Mouse (Mus musculus): ENCODE data around the gene Ilf3.
A peak's percentile ranks its signal among the peaks of the same experiment; 100 is the strongest.
"Not testable (repeated sequence)": the region's sequence is repeated elsewhere in the genome, so short reads cannot be mapped to it uniquely, and the experiment has no call there.

The Ilf3 gene

DNA sequence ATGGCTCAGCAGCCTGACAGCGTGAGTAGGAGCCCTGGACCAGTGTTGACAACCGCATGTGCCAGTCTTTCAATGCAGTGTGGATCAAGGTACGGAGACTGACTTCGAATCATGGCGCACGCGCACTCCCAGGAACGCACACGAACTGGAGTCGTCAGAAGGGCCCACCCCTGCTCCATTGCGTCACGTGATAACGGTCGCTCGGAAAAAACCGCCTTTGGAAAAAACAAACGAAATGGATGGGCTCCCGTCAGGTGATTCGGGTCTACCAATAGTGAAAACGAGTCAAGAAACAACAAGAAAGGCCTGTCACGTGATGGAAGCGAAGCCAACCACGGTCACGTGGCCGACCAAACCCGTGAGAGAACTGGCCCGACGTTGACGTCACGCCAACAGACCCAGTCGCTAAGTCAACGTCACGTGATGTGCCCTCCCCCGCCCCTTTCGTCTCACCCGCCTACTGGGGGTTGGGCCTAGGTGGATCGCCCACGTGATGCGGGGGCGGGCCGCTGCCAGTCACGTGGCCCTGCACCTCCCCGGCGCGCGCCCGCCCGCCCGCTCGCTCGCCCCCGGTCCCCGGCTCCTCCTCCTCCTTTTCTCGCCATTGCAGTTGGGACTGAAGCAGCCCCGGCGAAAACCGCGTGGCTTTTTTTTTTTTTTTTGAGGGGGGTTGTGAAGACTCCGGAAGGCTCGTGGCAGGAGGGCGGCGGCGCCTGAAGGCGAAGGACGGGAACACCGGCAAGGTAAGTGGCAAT lies at the start of gene Ilf3:
Gene Ilf3 (plus strand): TSS at position 515 of the 755 bp plus-strand sequence.
- peak; percentile 100 for DNase-seq (ENCODE audit: low read depth, low spot score)

DNA sequence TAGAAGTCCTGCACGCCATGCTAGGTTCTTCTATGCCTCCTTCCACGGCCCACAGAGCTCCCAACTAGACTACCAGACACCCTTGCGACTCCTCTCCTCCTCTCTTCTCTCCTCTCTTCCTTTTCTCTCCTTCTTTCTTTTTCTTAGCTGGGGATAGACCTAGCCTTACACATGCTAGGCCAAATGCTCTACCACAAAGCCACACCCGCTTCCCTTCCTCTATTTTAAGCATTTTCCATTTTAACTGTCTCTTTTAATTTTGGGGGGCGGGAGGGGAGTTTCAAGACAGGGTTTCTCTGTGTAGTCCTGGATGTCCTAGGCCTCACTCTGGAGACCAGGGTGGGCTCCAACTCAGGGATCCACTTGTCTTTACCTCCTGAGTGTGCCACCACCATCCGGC lies 48.9 kb upstream of the Ilf3 start:
- no peak for DNase-seq (ENCODE audit: low read depth, low spot score)

DNA sequence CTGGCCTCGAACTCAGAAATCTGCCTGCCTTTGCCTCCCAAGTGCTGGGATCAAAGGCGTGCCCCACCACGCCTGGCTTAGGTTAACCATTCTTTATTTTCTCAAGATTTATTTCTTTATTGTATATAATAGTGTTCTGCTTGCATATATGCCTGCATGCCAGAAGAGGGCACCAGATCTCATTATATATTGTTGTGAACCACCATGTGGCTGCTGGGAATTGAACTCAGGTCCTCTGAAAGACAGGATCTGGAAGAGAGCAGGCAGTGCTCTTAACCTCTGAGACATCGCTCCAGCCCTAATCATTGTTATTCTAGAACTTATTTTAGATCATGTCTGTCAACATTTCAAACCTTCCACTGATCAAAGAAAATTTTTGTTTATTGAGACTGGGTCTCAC lies 48.2 kb upstream of the Ilf3 start:
- no peak for DNase-seq (ENCODE audit: low read depth, low spot score)

DNA sequence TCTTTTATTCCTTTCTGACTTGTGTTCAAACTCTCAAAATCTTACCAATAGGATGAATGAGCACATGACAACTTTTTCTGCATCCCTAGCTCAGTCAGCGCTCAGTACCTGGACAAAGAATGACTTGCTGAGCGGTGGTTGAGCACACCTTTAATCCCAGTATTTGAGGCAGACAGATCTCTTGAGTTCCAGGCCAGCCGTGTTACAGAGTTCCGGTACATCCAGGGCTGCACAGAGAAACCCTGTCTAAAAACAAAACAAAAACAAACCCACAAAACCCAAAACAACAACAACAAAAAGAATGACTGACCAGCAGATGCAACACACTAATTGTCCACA lies 47.4 kb upstream of the Ilf3 start:
- no peak for DNase-seq (ENCODE audit: low read depth, low spot score)

DNA sequence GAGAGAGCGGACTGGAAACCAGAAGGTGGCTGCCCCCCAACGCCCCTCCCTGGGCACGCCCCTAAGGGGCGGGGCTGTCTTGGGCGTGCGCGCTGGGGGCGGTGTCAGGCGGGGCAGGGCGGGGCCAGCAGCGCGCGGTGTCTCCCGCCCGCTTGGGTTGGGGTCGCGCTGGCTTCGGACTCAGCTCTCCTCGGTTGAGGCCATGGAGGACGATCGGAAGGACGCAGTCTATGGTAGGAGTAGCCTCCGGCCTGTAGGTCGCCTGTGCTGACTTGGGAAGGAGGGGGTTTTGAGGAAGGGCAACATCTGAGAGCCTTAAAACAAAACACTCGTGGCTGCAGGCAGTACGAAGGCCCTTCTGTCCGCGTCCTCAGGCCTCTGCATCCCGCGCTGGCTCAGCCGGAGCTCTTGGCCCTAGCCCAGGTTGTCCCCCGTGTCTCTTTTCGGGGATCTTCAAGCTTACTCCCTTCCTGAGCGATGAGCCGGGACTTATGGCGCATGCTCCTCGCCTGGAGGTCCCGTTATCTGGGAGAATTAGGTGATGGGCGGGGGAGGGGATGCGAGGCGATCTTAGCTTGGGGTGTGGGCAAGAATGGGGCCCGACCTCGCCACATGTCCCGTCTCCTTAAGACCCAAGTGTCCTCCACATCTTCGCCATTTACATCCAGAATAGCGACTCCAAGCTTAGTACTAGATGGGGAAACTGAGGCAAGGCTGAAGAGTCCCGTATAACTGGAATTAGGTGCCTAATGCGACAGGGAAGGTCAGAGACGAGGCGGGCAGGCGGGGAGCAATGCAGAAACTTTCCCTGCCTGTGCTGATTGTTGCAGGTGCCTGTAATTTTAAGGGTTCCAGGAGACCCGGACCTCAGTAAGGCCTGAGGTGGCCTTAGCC lies 46.8 kb upstream of the Ilf3 start, which contains the start of gene Slc44a2:
Gene Slc44a2 (plus strand): TSS at position 80 of the 894 bp plus-strand sequence.
- peak; percentile 39 for DNase-seq (ENCODE audit: low read depth, low spot score)

DNA sequence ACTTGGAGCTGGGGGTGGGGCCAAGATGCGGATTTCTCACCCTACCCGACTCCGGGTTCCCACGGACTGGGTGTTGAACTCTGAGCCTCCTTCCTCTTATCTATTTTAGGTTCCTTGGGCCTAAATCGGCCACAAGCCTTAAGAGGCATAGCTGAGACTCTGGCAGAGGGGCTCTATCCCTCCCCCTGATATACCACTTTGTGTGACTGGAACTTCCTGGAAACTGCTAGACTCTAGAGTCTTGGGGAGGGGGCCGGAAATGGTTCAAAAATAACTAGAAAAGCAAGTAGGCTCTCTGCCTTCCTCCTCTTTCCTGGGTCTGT lies 46.2 kb upstream of the Ilf3 start:
- DNase-seq (ENCODE audit: low read depth, low spot score): no peak

DNA sequence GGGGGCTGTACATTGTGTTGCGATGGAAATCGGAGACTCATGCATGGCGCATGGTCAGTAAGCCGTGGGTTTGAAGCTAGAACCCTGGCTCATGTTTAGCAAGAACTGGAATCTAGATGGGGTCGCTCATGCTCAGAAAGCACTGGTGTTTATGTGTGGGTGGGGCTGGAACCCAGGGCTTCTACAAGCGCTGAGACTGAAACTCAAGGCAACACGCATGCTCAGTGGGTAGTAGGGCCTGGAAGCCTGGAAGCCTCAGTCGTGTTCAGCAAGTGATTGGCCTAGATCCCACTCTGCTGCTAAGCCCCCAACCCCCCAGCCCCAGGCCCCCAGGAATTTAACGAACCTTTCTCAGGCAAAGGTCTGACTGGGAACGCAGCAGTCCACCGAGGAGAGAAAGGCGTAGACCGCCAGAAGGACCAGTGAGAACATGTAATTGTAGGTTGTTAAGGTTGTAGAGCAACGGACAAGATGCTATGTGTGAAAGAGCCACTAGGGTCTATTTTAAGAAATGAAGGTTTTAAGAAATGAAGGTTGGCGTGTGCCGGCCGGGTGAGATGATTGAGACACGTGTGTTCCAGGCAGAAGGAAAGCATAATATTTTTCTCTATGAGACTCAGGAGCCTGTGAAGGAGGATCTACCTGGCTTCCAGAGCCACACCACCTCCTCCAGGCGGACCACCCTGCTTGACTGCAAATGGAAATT lies 45.3 kb upstream of the Ilf3 start:
- DNase-seq (ENCODE audit: low read depth, low spot score): peak; percentile 38

DNA sequence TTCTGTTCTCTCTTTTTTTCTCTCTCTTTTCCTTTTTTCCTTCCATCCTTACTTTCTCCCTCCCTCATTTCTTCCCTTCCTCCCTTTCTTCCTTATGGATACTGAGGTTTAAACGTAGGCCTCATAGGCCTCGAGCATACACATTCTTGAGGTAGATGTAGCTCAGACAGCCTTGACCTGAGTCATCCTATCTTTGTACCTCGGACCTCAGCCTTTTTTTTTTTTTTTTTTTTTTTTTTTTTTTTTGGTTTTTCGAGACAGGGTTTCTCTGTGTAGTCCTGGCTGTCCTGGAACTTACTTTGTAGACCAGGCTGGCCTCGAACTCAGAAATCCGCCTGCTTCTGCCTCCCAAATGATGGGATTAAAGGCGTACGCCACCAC lies 44.8 kb upstream of the Ilf3 start:
- not testable (repeated sequence) for DNase-seq (ENCODE audit: low read depth, low spot score)

DNA sequence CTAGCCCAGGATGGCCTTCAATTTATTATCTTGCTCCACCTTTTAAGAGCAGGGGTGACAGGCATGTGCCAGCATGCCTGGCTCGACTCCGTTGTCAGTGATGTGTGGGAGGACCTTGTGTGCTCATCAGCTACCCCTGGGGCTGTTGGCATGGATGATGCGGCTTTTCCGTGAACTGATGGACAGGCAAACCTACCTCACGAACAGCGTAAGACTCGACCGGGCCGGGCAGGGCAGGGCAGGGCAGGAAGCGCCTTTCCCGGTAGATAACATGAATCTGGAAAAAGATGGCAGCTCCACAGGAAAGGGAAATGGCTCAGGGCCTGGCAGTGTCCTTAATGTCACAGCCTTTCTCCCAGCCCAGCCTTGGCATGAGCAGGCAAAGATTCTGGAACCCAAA lies 43.4 kb upstream of the Ilf3 start:
- DNase-seq (ENCODE audit: low read depth, low spot score): no peak

DNA sequence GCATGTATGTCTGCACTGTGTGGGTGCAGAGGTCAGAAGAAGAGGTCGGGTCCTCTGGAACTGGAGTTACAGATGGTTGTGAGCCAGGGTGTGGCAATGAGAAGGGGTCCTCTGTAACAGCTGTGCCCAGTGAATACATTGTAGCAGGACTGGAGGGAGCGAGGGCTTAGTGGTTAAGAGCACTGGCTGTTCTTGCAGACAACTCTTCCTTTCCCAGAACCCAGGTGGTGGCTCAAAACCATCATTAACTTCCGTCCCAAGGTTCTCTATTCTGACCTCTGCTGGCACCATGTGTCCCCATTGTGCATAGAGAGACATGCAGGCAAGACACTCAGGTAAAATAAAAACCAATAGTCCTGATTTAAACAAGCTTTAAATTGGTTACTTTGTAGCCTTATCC lies 40.1 kb upstream of the Ilf3 start:
- DNase-seq (ENCODE audit: low read depth, low spot score): no peak

DNA sequence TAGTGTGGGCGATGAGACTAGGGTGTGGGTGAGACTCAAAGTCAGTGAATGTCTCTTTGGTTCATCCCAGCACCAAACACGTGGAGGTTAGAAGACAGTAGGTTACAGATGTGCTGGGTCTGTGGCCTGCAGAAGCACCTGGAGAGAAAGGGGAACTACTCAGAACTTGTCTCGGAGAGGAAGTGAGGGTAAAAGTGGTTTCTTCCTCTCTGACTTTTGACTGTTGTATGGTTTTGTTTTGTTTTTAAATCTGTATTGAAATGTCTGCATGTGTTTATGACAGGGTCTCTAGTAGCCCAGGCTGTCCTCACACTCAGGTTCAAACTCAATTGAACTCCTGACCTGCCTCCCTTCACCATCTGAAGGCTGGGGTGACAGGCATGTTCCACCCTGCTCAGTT lies 39.6 kb upstream of the Ilf3 start:
- no peak for DNase-seq (ENCODE audit: low read depth, low spot score)

DNA sequence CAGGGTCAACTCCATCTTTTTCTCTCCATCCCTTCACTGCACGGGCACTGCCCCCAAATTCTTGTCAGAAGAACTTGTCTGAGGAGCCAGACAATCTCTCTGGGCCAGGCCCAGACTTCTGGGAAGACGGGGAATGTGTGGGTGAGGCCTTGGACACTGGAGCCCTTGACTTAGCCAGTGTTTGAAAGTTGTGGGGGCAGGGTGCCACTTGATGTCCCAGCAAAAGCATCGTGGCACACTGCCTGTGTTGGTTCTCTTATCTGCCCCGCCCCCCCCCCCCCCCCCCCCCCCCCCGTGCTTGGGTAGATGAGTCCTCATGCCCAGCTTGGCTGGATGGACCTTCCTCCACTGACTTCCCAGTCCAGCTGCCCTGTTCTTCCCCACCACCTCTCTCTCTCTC lies 38.6 kb upstream of the Ilf3 start:
- no peak for DNase-seq (ENCODE audit: low read depth, low spot score)

DNA sequence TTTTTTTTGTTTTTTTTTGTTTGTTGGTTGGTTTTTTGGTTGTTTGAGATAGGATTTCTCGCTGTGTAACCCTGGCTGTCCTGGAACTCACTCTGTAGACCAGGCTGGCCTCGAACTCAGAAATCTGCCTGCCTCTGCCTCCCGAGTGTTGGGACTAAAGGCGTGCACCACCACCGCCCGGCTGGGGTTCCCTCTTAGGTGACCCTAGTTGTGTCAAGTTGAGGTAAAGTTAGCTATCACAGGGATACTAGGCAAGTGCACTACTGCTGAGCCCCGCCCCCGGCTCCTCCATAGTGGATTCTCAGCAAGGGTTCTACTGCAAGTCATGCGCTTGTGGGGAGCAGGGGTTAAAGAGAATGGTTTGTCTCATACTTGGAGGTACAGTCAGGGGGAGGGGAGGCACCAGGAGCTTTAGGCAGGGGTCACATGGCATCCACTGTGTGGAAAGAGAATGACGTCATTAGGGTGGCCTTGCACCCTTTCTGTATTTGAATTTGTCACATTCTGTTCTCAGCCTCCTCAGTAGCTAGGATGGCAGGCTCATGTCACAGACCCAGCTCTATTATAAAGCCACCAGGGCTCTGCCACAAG lies 37.9 kb upstream of the Ilf3 start:
- no peak for DNase-seq (ENCODE audit: low read depth, low spot score)

DNA sequence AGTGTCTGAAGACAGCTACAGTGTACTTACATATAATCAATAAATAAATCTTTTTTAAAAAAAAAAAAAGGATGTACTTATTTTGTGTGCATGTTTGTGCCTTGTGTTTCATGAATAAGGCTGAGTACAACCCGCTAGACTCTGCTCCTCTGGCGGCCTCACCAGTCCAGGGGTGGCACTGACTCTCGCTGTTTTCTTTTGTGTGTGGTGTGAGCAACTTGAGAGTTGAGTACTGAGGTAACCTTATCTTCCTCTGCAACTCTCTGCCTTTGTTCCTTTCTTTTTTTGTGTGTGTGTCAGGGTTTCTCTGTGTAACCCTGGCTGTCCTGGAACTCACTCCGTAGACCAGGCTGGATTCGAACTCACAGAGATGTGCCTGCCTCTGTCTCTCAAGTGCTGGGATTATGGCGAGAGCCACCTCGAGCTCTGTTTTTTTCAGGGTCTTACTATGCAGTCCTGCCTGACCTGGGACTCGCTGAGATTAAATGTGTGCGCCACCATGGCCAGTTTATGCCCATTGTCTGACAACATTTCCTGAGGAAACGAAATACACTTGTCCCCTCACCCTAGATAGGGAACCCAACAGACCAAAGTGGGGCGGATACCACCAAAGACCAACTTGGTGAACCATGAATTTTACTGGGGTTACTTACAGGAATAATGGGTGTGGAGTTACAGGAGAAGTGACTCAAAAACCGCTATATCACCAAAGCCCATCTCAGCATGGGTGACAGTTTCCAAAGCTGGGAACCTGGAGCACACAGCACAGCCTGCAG lies 36.1 kb upstream of the Ilf3 start:
- DNase-seq (ENCODE audit: low read depth, low spot score): no peak

DNA sequence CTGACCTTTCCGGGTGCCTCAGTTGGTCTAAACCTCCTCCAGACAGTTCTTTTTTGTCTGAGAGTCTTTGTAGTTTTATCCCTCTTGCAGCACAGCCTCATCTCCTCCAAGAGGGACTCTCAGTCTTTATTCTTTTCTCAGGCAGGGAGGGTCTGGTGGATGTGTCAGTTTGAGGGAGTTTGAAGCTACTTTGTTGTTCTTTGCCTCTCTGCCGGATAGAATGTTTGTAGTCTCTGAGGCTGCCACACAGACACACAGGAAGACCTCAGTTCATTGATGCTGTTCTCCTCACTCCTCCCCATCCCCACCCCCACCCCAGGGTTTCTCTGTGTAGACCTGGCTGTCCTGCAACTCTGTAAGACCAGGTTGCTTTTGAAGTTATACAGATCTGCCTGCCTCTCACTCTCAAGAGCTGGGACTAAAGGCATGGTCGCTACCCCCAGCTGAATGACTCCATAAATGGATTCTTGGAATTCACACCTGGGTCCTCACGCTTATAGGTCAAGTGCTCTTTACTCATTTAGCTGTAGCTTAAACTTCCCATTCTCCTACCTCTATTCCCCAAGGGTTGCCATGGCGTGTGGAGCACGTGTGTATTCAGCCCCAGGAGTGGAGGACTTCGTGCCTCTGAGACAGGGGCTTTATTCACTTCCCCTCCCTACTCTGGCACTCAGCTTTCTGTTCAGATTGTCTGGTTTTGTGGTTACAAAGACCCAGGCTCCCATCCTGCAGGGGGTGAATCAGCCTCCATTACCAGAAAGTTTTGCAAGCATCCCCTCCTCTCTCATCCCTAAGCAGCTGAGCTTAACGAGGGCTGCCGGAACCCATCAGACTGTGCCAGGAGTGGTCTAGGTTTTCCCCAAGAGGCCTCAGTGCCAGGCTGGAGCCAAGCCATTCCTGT lies 35.3 kb upstream of the Ilf3 start:
- no peak for DNase-seq (ENCODE audit: low read depth, low spot score)

DNA sequence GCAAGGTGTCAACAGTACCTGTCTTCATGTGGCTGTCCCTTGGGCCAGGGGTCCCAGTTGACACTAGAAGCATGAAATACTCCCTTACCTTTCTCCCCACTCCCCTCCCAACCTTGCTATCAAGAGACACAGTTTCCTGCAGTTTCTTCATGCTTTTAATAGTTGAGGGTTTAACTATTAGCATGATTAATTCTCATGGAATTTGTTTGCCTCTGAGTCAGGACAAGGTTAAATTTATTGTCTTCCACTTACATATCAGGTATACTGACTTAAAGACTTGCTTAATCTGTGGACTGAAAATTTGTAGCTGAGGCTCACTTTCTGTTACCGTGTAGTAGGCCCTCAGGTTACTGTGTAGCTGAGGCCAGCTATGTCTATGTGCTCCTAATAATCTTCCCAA lies 34.1 kb upstream of the Ilf3 start:
- DNase-seq (ENCODE audit: low read depth, low spot score): no peak

DNA sequence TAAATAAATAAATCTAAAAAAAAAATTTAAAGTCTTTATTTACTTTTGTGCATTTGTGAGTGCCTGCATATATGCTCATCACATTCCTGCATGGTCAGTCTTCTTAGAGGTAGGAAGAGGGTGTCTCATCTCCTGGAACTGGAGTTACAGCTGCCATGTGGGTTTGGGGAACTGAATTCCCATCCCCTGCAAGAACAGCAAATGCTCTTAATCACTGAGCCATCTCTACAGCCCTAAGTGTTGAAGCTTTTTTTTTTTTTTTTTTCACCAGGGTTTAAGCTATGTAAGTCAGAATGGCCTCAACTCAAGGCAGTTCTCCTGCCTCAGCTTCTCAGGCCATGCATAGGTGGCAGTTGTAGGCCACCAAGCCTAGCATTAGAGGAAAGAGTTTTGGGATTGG lies 32.9 kb upstream of the Ilf3 start:
- no peak for DNase-seq (ENCODE audit: low read depth, low spot score)

DNA sequence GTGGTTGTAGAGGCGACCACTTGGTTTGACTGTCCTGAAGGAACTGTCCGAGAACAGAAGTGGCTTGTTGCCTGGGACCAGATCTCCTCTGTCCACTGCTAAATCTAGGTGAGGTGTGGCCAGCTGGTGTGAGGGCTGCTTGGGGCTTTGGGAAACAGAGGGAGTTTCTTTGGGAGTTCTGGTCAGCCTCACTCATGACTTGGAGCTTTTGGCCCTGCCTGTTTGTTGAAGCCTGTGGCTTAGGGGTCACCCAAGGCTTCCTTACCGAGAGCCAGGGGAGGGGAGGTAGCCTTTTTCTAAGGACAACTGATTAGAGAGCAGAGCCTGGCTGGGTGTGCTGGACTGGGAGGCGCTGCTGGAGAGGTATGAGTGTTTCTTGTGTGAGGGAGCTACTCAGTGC lies 32.3 kb upstream of the Ilf3 start:
- DNase-seq (ENCODE audit: low read depth, low spot score): no peak

DNA sequence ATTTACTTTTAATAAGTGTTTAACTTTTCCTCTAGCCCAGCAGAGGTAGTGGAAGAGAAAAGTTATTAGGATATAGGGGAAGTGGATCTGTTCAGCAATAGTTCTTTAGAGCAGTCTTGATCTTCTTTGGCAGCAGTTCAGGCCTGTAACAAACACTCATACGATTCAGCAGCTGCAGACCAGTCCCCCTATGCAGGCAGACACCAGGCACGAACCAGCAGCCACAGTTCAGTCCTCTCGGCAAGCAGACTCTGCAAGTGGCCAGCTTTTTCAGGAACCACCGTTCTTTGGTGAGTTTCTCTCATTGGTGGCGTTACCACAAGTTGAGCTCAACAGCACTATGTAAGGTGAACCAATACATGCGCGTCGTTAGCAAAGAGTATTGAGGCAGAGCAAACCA lies 31.2 kb upstream of the Ilf3 start:
- no peak for DNase-seq (ENCODE audit: low read depth, low spot score)

DNA sequence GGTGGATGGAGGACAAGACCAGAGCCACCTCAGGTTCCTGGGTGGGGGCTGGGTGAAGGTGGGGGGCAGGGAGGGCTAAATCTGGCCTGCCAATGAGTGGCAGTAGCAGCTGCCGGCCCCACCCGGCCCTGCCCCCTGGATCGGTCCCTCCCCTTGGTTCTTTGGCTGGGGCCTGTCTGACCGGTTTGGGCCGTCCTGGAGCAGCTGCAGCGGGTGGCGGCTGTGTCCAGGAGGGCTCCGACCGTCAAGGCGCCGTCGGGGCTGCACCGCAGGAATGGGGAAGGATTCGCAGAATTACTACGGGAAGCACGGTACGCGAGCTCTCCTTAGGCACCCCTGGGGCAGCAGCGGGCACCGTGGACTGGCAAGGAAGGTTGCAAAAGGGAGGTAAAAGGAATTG lies 30.0 kb upstream of the Ilf3 start:
- no peak for DNase-seq (ENCODE audit: low read depth, low spot score)
